Mouse (Mus musculus): ENCODE measurements around the gene Olfm4. TPM values are rescaled to one million over a fixed set of nuclear protein-coding genes. Genes with fewer than 3 reads are reported as not detected.
A peak's percentile ranks its signal among the peaks of the same experiment; 100 is the strongest.

The Olfm4 gene
- polyA plus RNA-seq, 1 experiment from 2014 or later = 0.55 TPM

DNA sequence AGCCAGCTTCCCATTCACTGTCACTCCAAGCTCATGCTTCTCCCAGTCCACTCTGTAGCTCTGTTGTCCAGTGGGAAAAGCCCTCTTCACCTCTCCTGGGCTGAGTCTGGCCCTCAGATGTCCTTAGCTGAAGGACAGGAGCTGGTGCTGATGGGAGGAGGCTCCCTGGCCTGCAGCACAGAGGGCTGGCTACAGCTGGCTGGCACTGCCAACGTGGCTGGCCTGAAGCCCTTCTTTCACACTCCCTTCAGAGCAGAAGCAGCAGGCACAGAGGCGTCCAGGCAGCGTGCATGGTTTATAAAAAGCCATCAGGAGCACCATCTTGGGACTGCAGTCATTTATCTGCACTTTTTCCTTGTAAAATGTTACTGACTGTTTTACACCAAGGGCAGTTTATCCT lies 13.7 kb upstream of the Olfm4 start:
- Histone ChIP-seq H3K4me3 (ENCODE audit: low read depth, low read length) (no peak overlapping the region), H3K36me3 (ENCODE audit: control insufficient read depth, insufficient read depth, low read length) (no peaks in the 10 kb centered on the region)
- WGBS = 49% methylated on average over 3 of the region's 3 CpGs

DNA sequence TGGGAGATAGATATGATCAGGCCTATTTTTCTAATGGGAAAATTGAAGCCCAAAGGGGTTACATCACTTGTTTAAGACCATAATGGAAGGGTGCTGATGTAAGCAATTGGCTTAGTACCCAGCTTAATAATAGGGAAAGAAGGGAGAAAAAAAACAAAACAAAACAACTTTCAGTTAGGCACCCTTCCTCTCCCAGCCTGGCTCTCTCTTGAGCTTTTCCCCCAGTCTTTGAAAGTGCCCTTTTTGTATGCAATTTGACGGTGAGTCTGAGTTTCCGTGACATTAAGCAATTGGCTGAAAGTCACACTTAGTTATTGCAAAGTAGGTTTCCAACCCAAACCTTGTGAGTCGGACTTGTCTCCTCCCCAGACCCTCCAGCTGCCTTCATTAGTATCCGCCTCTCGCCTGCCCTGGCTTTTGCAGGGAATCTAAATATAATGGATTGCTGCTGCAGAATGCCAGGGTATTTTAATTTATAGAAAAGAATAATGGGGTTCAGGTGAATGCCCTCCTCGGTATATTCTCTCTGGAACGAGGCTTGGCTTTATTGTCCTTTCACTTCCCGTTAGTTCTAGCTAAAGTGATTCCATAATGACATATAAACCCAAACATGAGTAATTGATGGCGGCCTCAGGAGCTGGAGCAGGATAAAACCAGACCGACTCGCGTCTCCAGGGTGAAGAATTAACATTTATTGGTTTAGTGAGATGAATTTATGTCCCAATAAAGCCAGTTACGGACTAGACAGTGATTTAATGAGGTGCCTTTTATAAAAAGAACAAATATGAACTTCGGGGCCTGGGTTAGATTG lies 12.7 kb upstream of the Olfm4 start:
- Histone ChIP-seq H3K4me1 (ENCODE audit: control insufficient read depth, insufficient read depth, low read length) (no peaks in the 10 kb centered on the region), H3K27me3 (ENCODE audit: control insufficient read depth, insufficient read depth, low read length) (no peaks in the 10 kb centered on the region), H3K27ac (replicated peaks; ENCODE audit: low read depth, low read length) (no peak overlapping the region), H3K9me3 (ENCODE audit: control insufficient read depth, low read length) (no peaks in the 10 kb centered on the region), H3K4me3 (ENCODE audit: low read depth, low read length) (no peak overlapping the region), H3K36me3 (ENCODE audit: control insufficient read depth, insufficient read depth, low read length) (no peaks in the 10 kb centered on the region), H3K9ac (ENCODE audit: low read length) (no peak overlapping the region), H3K4me2 (ENCODE audit: low read depth, severe bottlenecking) (no peak overlapping the region)
- ATAC-seq (ENCODE audit: insufficient number of reproducible peaks, low FRiP score, low TSS enrichment, low read depth) (peak; percentile 62; the same call in 1 of the 2 replicates), DNase-seq (ENCODE audit: low spot score) (peak; percentile 35)
- 32% methylated on average over 14 of the region's 14 CpGs for WGBS

More for the DNA sequence above, 13.7 kb upstream of the Olfm4 start:
- H3K27me3 ChIP-seq (ENCODE audit: control insufficient read depth, insufficient read depth, low read length) = no peaks in the 10 kb centered on the region
- no peaks in the 10 kb centered on the region for H3K9me3 ChIP-seq (ENCODE audit: control insufficient read depth, low read length)
- no peaks in the 10 kb centered on the region for H3K4me1 ChIP-seq (ENCODE audit: control insufficient read depth, insufficient read depth, low read length)
- DNase-seq (ENCODE audit: low spot score) (no peak), ATAC-seq (ENCODE audit: insufficient number of reproducible peaks, low FRiP score, low TSS enrichment, low read depth) (no peak)
- H3K9ac ChIP-seq (ENCODE audit: low read length) = no peak overlapping the region
- no peak overlapping the region for H3K4me2 ChIP-seq (ENCODE audit: low read depth, severe bottlenecking)
- H3K27ac ChIP-seq (replicated peaks; ENCODE audit: low read depth, low read length) = no peak overlapping the region

DNA sequence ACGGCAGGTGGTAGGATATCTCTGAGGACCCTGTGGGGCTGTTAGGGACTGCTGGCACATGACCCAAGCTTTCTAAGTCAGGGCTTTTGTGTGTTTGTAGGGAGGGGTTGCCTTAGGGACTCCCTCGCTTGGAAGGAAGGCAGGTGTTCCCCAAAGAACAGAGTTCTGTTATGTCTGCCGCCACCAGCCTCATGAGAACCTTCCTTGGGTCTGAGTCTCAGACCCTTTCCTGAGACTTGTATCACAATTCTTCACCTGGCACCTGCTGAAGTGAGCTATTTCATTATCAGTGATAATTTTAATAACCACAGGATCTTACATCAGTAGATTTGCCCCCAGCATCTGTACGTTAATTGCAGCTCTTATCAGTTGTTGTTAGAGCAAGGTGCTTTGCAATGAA lies 2.4 kb upstream of the Olfm4 start:
- Histone ChIP-seq H3K4me3 (ENCODE audit: low read depth, low read length) (no peak overlapping the region), H3K4me2 (ENCODE audit: low read depth, severe bottlenecking) (no peak overlapping the region), H3K9me3 (ENCODE audit: control insufficient read depth, low read length) (no peaks in the 10 kb centered on the region), H3K4me1 (ENCODE audit: control insufficient read depth, insufficient read depth, low read length) (no peaks in the 10 kb centered on the region), H3K36me3 (ENCODE audit: control insufficient read depth, insufficient read depth, low read length) (no peaks in the 10 kb centered on the region), H3K9ac (ENCODE audit: low read length) (no peak overlapping the region), H3K27me3 (ENCODE audit: control insufficient read depth, insufficient read depth, low read length) (no peaks in the 10 kb centered on the region), H3K27ac (replicated peaks; ENCODE audit: low read depth, low read length) (no peak overlapping the region)
- ATAC-seq (ENCODE audit: insufficient number of reproducible peaks, low FRiP score, low TSS enrichment, low read depth) = no peak
- WGBS = 82% methylated on average over 4 of the region's 4 CpGs
- DNase-seq (ENCODE audit: low spot score) = no peak

DNA sequence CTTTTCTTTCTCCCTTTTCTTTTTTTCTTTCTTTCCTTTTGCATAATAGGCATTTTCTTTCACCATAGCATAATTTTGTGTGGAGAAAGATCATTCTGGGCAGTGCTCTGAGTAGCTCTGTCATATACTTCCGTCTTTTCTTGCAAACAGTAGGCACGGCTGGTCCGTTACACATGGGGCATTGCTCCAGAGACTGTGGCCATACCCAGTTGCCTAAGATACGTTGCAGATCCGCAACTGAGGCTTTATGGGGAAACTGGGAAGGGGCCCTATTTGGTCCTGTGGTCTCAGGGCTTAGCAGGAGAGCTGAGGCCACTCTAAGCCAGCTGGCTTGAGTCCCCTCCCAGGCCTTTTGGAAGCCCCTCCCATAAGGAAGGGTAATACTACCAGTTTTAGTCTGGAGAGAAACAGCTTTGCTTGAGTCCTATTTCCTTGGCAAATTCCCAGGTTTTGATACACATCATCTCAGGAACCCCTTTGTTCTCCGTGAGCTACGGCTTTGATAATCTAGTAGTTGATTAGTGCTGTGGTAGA lies 1.3 kb downstream of the Olfm4 start:
- no peak overlapping the region for H3K4me3 ChIP-seq (ENCODE audit: low read depth, low read length)
- DNase-seq (ENCODE audit: low spot score) = no peak
- H3K27me3 ChIP-seq (ENCODE audit: control insufficient read depth, insufficient read depth, low read length) = no peaks in the 10 kb centered on the region
- H3K4me1 ChIP-seq (ENCODE audit: control insufficient read depth, insufficient read depth, low read length) = no peaks in the 10 kb centered on the region
- no peak overlapping the region for H3K9ac ChIP-seq (ENCODE audit: low read length)
- no peak overlapping the region for H3K27ac ChIP-seq (replicated peaks; ENCODE audit: low read depth, low read length)
- no peak for ATAC-seq (ENCODE audit: insufficient number of reproducible peaks, low FRiP score, low TSS enrichment, low read depth)
- WGBS = 81% methylated on average over 7 of the region's 7 CpGs
- H3K4me2 ChIP-seq (ENCODE audit: low read depth, severe bottlenecking) = no peak overlapping the region
- H3K36me3 ChIP-seq (ENCODE audit: control insufficient read depth, insufficient read depth, low read length) = no peaks in the 10 kb centered on the region
- no peaks in the 10 kb centered on the region for H3K9me3 ChIP-seq (ENCODE audit: control insufficient read depth, low read length)

DNA sequence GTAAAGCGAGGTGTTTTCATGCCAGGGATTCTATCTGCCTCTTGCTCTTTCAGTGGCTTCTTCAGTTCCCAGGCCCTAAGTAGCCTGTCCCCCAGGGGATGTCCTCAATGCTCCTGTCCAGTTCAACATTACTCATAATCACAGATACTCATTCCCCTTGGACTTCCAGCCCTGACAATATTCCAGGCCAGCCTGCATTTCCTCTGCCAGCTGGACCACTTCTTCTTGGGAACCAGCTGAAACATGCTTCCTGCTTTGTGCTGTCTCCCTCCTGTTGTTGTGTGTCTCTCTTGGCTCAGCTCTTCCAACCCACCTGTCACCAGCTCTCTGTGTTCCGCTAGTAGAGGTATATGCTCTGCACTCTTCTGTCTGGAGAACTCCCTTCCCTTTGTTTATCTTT lies 1.8 kb downstream of the Olfm4 start:
- no peak overlapping the region for H3K4me2 ChIP-seq (ENCODE audit: low read depth, severe bottlenecking)
- H3K27ac ChIP-seq (replicated peaks; ENCODE audit: low read depth, low read length) = no peak overlapping the region
- WGBS = 91% methylated on average over 2 of the region's 2 CpGs
- ATAC-seq (ENCODE audit: insufficient number of reproducible peaks, low FRiP score, low TSS enrichment, low read depth) (no peak), DNase-seq (ENCODE audit: low spot score) (no peak)
- no peaks in the 10 kb centered on the region for H3K27me3 ChIP-seq (ENCODE audit: control insufficient read depth, insufficient read depth, low read length)
- H3K9ac ChIP-seq (ENCODE audit: low read length) = no peak overlapping the region
- no peaks in the 10 kb centered on the region for H3K36me3 ChIP-seq (ENCODE audit: control insufficient read depth, insufficient read depth, low read length)
- no peaks in the 10 kb centered on the region for H3K4me1 ChIP-seq (ENCODE audit: control insufficient read depth, insufficient read depth, low read length)
- no peak overlapping the region for H3K4me3 ChIP-seq (ENCODE audit: low read depth, low read length)
- H3K9me3 ChIP-seq (ENCODE audit: control insufficient read depth, low read length) = no peaks in the 10 kb centered on the region

DNA sequence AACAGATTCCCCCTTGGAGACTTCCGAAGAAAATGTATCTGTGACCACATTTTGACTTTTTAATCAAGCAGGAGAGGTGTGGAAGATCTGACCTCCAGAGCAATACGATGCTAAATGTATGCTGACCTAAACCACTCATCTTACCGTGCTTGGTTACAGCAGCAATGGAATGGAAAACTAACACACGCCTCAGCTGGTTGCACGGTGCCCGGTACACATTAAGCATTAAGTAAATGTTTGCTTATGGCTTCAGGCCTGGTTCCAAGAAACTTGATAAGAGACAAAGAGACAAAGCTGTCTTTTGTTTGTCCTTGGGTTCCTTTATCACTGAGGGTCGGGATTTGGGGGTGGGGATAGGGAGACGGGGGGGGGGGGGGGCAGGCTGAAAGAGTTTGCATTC lies 3.0 kb downstream of the Olfm4 start:
- Histone ChIP-seq H3K4me1 (ENCODE audit: control insufficient read depth, insufficient read depth, low read length) (no peaks in the 10 kb centered on the region), H3K27me3 (ENCODE audit: control insufficient read depth, insufficient read depth, low read length) (no peaks in the 10 kb centered on the region), H3K4me3 (ENCODE audit: low read depth, low read length) (no peak overlapping the region), H3K4me2 (ENCODE audit: low read depth, severe bottlenecking) (no peak overlapping the region), H3K27ac (replicated peaks; ENCODE audit: low read depth, low read length) (no peak overlapping the region), H3K9me3 (ENCODE audit: control insufficient read depth, low read length) (no peaks in the 10 kb centered on the region), H3K36me3 (ENCODE audit: control insufficient read depth, insufficient read depth, low read length) (no peaks in the 10 kb centered on the region), H3K9ac (ENCODE audit: low read length) (no peak overlapping the region)
- no peak for ATAC-seq (ENCODE audit: insufficient number of reproducible peaks, low FRiP score, low TSS enrichment, low read depth)
- WGBS = 92% methylated on average over 8 of the region's 8 CpGs
- no peak for DNase-seq (ENCODE audit: low spot score)

DNA sequence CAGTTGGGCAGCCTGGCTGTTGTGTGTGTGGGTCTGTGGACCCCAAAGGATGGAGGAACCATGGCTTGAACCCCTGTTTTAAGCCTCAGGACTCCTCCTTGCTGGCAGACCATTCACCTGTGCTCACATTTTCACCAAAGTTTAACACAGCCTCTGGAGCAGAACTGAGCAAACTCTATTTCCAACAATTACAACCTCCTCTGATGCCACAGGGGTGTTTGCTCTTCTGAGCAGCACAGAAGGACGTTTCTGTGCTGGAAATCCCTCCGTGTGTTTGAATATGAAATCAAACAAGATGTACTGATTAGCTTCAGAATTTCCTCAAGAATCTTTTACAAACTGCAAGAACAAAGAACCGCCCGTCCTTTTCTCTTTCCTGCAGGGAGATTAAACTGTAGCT lies 5.9 kb downstream of the Olfm4 start:
- Histone ChIP-seq H3K4me3 (ENCODE audit: low read depth, low read length) (no peak overlapping the region), H3K9ac (ENCODE audit: low read length) (no peak overlapping the region), H3K9me3 (ENCODE audit: control insufficient read depth, low read length) (no peaks in the 10 kb centered on the region), H3K4me2 (ENCODE audit: low read depth, severe bottlenecking) (no peak overlapping the region), H3K27ac (replicated peaks; ENCODE audit: low read depth, low read length) (no peak overlapping the region), H3K4me1 (ENCODE audit: control insufficient read depth, insufficient read depth, low read length) (no peaks in the 10 kb centered on the region), H3K36me3 (ENCODE audit: control insufficient read depth, insufficient read depth, low read length) (no peaks in the 10 kb centered on the region), H3K27me3 (ENCODE audit: control insufficient read depth, insufficient read depth, low read length) (no peaks in the 10 kb centered on the region)
- WGBS = 70% methylated on average over 4 of the region's 4 CpGs
- ATAC-seq (ENCODE audit: insufficient number of reproducible peaks, low FRiP score, low TSS enrichment, low read depth) (no peak), DNase-seq (ENCODE audit: low spot score) (no peak)

DNA sequence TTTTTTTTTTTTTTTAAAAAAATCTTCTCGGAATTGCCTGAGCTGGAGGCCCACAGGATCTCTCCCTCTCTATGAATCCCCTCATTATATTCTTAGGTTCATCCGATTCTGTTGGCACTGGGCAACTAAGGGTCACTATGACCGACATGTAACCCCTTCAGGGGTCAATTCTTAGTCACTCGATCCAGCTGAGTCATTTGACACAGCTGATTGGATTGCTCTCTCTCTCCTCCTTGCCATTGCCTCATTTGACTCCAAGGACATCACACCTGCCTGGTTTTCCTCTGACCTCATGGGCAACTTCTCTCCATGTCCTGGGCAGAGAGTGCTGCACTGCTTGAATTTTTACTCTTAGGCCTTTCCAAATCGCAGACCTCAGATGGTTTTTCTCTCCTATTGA lies 6.7 kb downstream of the Olfm4 start:
- DNase-seq (ENCODE audit: low spot score) (no peak), ATAC-seq (ENCODE audit: insufficient number of reproducible peaks, low FRiP score, low TSS enrichment, low read depth) (no peak)
- 73% methylated on average over 5 of the region's 5 CpGs for WGBS
- H3K27me3 ChIP-seq (ENCODE audit: control insufficient read depth, insufficient read depth, low read length) = no peaks in the 10 kb centered on the region
- H3K4me3 ChIP-seq (ENCODE audit: low read depth, low read length) = no peak overlapping the region
- no peaks in the 10 kb centered on the region for H3K4me1 ChIP-seq (ENCODE audit: control insufficient read depth, insufficient read depth, low read length)
- H3K4me2 ChIP-seq (ENCODE audit: low read depth, severe bottlenecking) = no peak overlapping the region
- no peak overlapping the region for H3K27ac ChIP-seq (replicated peaks; ENCODE audit: low read depth, low read length)
- no peak overlapping the region for H3K9ac ChIP-seq (ENCODE audit: low read length)
- H3K36me3 ChIP-seq (ENCODE audit: control insufficient read depth, insufficient read depth, low read length) = no peaks in the 10 kb centered on the region
- H3K9me3 ChIP-seq (ENCODE audit: control insufficient read depth, low read length) = no peaks in the 10 kb centered on the region

Measured in limb, embryonic 11.5 days (tissue).